Mouse (Mus musculus): ENCODE results near the gene Lzts2. TPM values are rescaled to one million over a fixed set of nuclear protein-coding genes. Genes with fewer than 3 reads are reported as not detected.
A peak's percentile ranks its signal among the peaks of the same experiment; 100 is the strongest.

The Lzts2 gene
- polyA plus RNA-seq, 2 experiments, result 64.7 to 87.0 TPM

GRCm38 (mm10) chr19:45026958-45027670 lies 12.9 kb downstream of the Lzts2 start:
- 0 out of 2 replicates have a peak, but pooled peaks cover 4% of the 10 kb centered on the region for H3K4me1 ChIP-seq (ENCODE audit: control insufficient read depth, insufficient read depth, low read length)
- 73% methylated on average over 6 of the region's 6 CpGs for WGBS
- no peaks in the 10 kb centered on the region for H3K27me3 ChIP-seq (ENCODE audit: control insufficient read depth, insufficient read depth, low read length)
- ATAC-seq (ENCODE audit: low FRiP score, low read depth) (no peak), DNase-seq (ENCODE audit: low spot score) (no peak)
- H3K9ac ChIP-seq (ENCODE audit: low read depth, low read length, severe bottlenecking), result no peak overlapping the region
- TF ChIP-seq POLR2A (IDR thresholded peaks at IDR 0.05; ENCODE audit: borderline replicate concordance, extremely low read depth, insufficient read depth, insufficient read length), result no peak
- no peak overlapping the region for H3K4me3 ChIP-seq (replicated peaks; ENCODE audit: low read length)
- H3K27ac ChIP-seq (replicated peaks; ENCODE audit: low read depth, low read length), result no peak overlapping the region
- H3K36me3 ChIP-seq (ENCODE audit: control insufficient read depth, insufficient read depth, low read length), result peaks cover 66% of the 10 kb centered on the region
- H3K4me2 ChIP-seq (replicated peaks; ENCODE audit: low read depth, low read length, severe bottlenecking), result no peak overlapping the region
- no peaks in the 10 kb centered on the region for H3K9me3 ChIP-seq (ENCODE audit: control insufficient read depth, low read length)

DNA sequence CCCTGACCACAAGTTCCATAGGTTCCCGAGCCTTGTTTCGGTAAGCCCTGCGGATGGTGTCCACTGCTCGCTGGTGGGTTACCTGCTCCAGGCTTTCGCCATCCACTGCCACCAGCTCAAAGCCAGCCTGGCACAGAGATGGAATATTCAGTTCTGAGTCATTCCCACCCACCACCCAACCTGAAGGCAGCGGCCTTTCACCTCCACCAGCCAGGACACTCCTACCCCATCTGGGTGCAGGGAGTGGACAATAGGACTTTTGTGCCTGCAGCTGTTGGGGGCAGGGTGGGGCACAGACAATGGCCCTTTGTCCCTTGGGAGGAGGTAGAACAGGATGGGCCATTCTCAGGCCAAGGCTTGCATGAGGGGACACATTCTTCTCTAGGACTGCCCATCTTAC lies 13.6 kb downstream of the Lzts2 start:
- no peak overlapping the region for H3K4me2 ChIP-seq (replicated peaks; ENCODE audit: low read depth, low read length, severe bottlenecking)
- peaks cover 59% of the 10 kb centered on the region for H3K36me3 ChIP-seq (ENCODE audit: control insufficient read depth, insufficient read depth, low read length)
- no peak for TF ChIP-seq POLR2A (IDR thresholded peaks at IDR 0.05; ENCODE audit: borderline replicate concordance, extremely low read depth, insufficient read depth, insufficient read length)
- no peak overlapping the region for H3K9ac ChIP-seq (ENCODE audit: low read depth, low read length, severe bottlenecking)
- WGBS, result 91% methylated on average over 6 of the region's 6 CpGs
- H3K27ac ChIP-seq (replicated peaks; ENCODE audit: low read depth, low read length), result no peak overlapping the region
- H3K4me1 ChIP-seq (ENCODE audit: control insufficient read depth, insufficient read depth, low read length), result 0 out of 2 replicates have a peak, but pooled peaks cover 4% of the 10 kb centered on the region
- no peak for ATAC-seq (ENCODE audit: low FRiP score, low read depth)
- H3K4me3 ChIP-seq (replicated peaks; ENCODE audit: low read length), result no peak overlapping the region
- no peaks in the 10 kb centered on the region for H3K27me3 ChIP-seq (ENCODE audit: control insufficient read depth, insufficient read depth, low read length)
- H3K9me3 ChIP-seq (ENCODE audit: control insufficient read depth, low read length), result no peaks in the 10 kb centered on the region
- no peak for DNase-seq (ENCODE audit: low spot score)

- Histone ChIP-seq H3K4me1 (ENCODE audit: control insufficient read depth, insufficient read depth, low read length) (0 out of 2 replicates have a peak, but pooled peaks cover 4% of the 10 kb centered on the region), H3K27me3 (ENCODE audit: control insufficient read depth, insufficient read depth, low read length) (no peaks in the 10 kb centered on the region), H3K9ac (ENCODE audit: low read depth, low read length, severe bottlenecking) (no peak overlapping the region), H3K4me3 (replicated peaks; ENCODE audit: low read length) (no peak overlapping the region), H3K4me2 (replicated peaks; ENCODE audit: low read depth, low read length, severe bottlenecking) (no peak overlapping the region), H3K27ac (replicated peaks; ENCODE audit: low read depth, low read length) (no peak overlapping the region), H3K9me3 (ENCODE audit: control insufficient read depth, low read length) (no peaks in the 10 kb centered on the region), H3K36me3 (ENCODE audit: control insufficient read depth, insufficient read depth, low read length) (peaks cover 52% of the 10 kb centered on the region)
- no peak for TF ChIP-seq POLR2A (IDR thresholded peaks at IDR 0.05; ENCODE audit: borderline replicate concordance, extremely low read depth, insufficient read depth, insufficient read length)
- ATAC-seq (ENCODE audit: low FRiP score, low read depth), result no peak
- DNase-seq (ENCODE audit: low spot score), result no peak
- 64% methylated on average over 19 of the region's 19 CpGs for WGBS
These were observed 14.5 kb downstream of the Lzts2 start for GRCm38 (mm10) chr19:45028746-45029145.

GRCm38 (mm10) chr19:45029571-45029970 lies 15.4 kb downstream of the Lzts2 start:
- ATAC-seq (ENCODE audit: low FRiP score, low read depth), result no peak
- H3K27me3 ChIP-seq (ENCODE audit: control insufficient read depth, insufficient read depth, low read length), result no peaks in the 10 kb centered on the region
- TF ChIP-seq POLR2A (IDR thresholded peaks at IDR 0.05; ENCODE audit: borderline replicate concordance, extremely low read depth, insufficient read depth, insufficient read length), result no peak
- no peak overlapping the region for H3K4me2 ChIP-seq (replicated peaks; ENCODE audit: low read depth, low read length, severe bottlenecking)
- peaks cover 46% of the 10 kb centered on the region for H3K36me3 ChIP-seq (ENCODE audit: control insufficient read depth, insufficient read depth, low read length)
- H3K9ac ChIP-seq (ENCODE audit: low read depth, low read length, severe bottlenecking), result no peak overlapping the region
- H3K4me3 ChIP-seq (replicated peaks; ENCODE audit: low read length), result no peak overlapping the region
- H3K27ac ChIP-seq (replicated peaks; ENCODE audit: low read depth, low read length), result no peak overlapping the region
- no peak for DNase-seq (ENCODE audit: low spot score)
- 0 out of 2 replicates have a peak, but pooled peaks cover 4% of the 10 kb centered on the region for H3K4me1 ChIP-seq (ENCODE audit: control insufficient read depth, insufficient read depth, low read length)
- no peaks in the 10 kb centered on the region for H3K9me3 ChIP-seq (ENCODE audit: control insufficient read depth, low read length)
- 61% methylated on average over 9 of the region's 9 CpGs for WGBS

DNA sequence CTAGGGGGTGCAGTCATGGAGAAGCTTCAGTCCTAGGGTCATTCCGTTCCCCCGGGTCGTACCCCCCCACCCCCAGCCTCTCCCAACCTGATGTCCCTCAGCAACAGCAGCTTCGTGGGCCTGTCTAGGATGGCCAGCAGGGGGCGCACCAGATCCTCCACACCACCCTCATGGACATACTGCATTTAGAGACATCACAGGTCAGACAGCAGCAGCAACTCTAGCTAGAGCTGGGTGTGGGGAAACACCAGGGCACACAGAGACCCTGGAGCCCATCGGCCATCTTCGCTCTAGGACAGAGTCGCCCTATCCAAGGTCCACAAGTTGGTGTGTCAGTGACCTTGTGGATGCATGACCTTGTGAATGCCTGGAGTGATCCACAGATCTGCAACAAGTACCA lies 15.9 kb downstream of the Lzts2 start:
- Histone ChIP-seq H3K27ac (replicated peaks; ENCODE audit: low read depth, low read length) (no peak overlapping the region), H3K9me3 (ENCODE audit: control insufficient read depth, low read length) (no peaks in the 10 kb centered on the region), H3K4me3 (replicated peaks; ENCODE audit: low read length) (no peak overlapping the region), H3K36me3 (ENCODE audit: control insufficient read depth, insufficient read depth, low read length) (peaks cover 40% of the 10 kb centered on the region), H3K9ac (ENCODE audit: low read depth, low read length, severe bottlenecking) (no peak overlapping the region), H3K27me3 (ENCODE audit: control insufficient read depth, insufficient read depth, low read length) (no peaks in the 10 kb centered on the region), H3K4me1 (ENCODE audit: control insufficient read depth, insufficient read depth, low read length) (0 out of 2 replicates have a peak, but pooled peaks cover 4% of the 10 kb centered on the region), H3K4me2 (replicated peaks; ENCODE audit: low read depth, low read length, severe bottlenecking) (no peak overlapping the region)
- 40% methylated on average over 8 of the region's 8 CpGs for WGBS
- DNase-seq (ENCODE audit: low spot score) (no peak), ATAC-seq (ENCODE audit: low FRiP score, low read depth) (0 out of 2 replicates have a peak, but pooled peaks have one; percentile 1)
- no peak for TF ChIP-seq POLR2A (IDR thresholded peaks at IDR 0.05; ENCODE audit: borderline replicate concordance, extremely low read depth, insufficient read depth, insufficient read length)

All from limb, embryonic 14.5 days (tissue).